Mouse (Mus musculus): ENCODE measurements around the gene Rbfox3.

The Rbfox3 gene

GRCm38 (mm10) chr11:118579622-118580021, 331.8 kb downstream of the Rbfox3 start:
- no peak for DNase-seq

GRCm38 (mm10) chr11:118577271-118577670, 334.1 kb downstream of the Rbfox3 start:
- no peak for DNase-seq

- no peak for DNase-seq
These were observed 334.8 kb downstream of the Rbfox3 start for GRCm38 (mm10) chr11:118576611-118577010.

- DNase-seq: no peak
These were observed 337.0 kb downstream of the Rbfox3 start for GRCm38 (mm10) chr11:118574418-118574817.

- peak; percentile 22 for DNase-seq
These were observed 337.8 kb downstream of the Rbfox3 start for GRCm38 (mm10) chr11:118573569-118573968.

- no peak for DNase-seq
These were observed 338.4 kb downstream of the Rbfox3 start for GRCm38 (mm10) chr11:118573000-118573399.

DNA sequence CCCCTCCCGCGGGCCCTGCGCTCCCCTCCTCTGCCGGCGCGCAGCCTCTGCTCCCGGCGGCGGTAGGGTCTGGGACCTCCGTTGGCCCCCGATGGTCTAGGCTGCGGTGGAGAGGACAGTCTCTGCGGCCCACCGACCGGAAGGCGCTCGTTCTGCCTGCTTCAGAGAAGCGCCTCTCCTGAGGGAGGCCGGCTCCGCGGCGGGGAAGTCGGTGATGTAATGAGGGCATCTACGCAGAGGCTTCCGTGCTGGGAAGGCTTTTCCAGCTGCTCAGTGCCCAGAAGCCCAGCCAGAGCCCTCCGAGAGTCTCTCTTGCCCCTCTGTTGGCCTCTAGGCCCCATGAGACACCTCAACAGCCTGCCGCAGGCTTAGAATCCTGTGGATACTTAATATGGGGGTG, 341.2 kb downstream of the Rbfox3 start:
- DNase-seq: no peak

GRCm38 (mm10) chr11:118569571-118570062, 341.8 kb downstream of the Rbfox3 start:
- no peak for DNase-seq

- no peak for DNase-seq
These were observed 347.5 kb downstream of the Rbfox3 start for GRCm38 (mm10) chr11:118563877-118564276.

DNA sequence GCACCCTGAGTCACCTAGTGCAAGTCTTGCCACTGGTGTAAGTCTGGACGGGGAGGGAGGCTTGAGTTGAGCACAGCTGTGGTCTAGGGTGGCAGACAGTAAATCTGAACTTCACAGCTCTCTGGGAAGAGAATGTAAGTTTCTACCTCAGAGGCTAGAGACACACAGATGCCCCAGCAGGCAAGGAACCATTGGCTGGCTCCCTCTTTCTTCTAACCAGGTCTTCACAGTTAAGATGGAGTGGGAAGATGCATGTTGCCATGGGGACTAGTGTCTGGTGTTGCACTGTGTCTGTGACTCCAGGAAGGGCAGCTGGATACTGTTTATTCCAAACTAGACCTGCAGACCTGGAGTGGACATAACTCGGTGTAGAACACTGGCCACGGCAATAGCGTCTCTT, 348.6 kb downstream of the Rbfox3 start:
- DNase-seq: no peak

DNA sequence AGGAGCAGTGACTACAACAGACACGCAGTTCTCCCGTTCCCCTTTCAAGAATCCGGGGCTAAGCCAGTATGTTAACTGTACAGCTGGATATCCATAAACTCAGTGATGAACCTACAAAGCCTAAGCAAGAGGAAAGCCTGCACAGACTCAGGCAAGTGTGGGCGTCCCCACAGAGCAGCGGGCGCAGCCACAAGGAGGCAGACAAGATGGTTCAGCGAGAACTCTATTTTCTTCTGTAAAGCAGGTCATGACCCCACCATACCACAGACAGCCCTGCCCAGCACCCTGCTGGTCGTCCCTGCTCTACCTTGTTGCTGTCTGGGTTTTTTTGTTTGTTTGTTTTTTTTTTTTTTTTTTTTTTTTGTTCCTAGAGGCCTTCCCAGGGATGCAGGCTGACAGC, 353.2 kb downstream of the Rbfox3 start:
- DNase-seq: no peak

DNA sequence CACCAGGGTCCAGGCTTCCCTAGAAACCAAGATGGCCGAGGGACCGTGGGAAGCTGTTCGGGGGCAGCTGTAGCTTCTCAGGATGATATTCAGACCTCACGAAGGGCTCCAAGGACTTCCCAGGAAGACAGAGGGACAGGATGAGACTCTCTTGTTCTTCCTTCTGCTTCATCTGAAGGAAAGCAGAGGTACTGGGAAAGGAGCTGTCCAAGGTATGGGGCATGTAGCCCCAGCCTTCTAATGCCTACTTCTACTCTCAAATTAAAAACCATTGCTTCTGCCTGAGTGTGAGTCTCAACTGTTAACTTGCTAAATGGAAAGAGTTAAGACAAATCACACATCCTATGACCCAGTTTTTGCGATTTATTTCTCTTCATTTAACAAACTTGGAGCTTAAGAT, 355.8 kb downstream of the Rbfox3 start:
- no peak for DNase-seq

- DNase-seq: no peak
These were observed 356.9 kb downstream of the Rbfox3 start for GRCm38 (mm10) chr11:118554542-118554941.

DNA sequence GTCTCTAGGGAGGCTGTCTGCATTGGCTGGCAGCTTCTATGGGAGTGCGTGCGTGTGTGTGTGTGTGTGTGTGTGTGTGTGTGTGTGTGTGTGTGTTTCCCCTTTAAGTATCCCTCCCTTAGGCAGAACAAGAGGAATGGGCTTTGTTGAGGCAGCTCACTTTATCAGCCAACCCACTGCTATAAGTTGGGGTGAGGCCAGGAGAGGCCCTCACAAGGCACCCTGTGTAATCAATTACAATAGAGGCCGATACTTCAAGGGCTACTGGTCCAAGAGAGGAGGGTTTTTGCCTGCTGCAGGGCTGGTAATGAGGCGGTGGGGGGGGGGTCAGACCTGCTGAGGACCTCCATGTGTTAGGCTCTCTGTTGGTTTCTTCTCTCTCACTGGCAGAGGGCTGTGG, 357.5 kb downstream of the Rbfox3 start:
- DNase-seq: no peak

GRCm38 (mm10) chr11:118553001-118553400, 358.4 kb downstream of the Rbfox3 start:
- no peak for DNase-seq

DNA sequence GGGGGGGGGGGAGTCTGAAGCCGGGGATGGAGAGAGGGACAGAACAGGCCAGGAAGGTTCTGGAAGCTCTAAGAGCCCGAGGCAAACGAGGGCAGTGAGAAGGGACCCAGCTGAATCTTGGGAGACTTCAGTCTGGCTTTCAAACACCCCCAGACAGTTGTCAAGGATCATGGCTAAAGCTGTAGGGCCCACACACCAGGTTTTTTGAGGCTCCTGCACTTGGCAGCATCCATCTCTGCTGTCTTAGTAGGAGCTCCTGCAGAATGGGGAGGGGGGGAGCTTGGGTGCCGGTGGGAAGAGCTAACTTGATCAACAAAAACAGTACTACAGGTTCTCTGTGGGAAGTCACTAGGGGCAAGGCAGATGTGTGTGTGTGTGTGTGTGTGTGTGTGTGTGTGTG, 358.9 kb downstream of the Rbfox3 start:
- DNase-seq: no peak

DNA sequence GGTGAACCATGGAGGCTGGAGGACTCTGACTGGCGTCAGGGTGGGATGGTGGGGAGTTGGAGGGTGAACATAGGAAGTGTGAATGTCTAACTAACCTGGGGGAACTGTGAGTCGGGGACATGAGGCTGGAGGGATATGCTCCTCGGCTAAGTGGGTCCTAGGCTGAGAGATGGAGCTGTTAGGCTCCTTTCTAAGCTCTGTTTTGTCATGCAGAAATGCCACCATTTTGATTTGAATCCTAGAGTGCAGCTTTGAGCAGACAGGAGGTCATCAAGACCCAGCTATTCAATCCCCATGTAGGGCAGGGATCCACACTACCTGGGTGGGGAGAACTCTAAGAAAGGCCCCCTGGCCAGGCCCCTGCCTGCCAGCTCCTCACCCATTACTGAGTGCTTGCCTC, 359.7 kb downstream of the Rbfox3 start:
- DNase-seq: no peak

GRCm38 (mm10) chr11:118550773-118551520, 360.4 kb downstream of the Rbfox3 start:
- no peak for DNase-seq

- no peak for DNase-seq
These were observed 363.2 kb downstream of the Rbfox3 start for GRCm38 (mm10) chr11:118548242-118548641.

- no peak for DNase-seq
These were observed 365.1 kb downstream of the Rbfox3 start for GRCm38 (mm10) chr11:118546269-118546668.

GRCm38 (mm10) chr11:118545690-118546089, 365.7 kb downstream of the Rbfox3 start:
- DNase-seq: no peak

DNA sequence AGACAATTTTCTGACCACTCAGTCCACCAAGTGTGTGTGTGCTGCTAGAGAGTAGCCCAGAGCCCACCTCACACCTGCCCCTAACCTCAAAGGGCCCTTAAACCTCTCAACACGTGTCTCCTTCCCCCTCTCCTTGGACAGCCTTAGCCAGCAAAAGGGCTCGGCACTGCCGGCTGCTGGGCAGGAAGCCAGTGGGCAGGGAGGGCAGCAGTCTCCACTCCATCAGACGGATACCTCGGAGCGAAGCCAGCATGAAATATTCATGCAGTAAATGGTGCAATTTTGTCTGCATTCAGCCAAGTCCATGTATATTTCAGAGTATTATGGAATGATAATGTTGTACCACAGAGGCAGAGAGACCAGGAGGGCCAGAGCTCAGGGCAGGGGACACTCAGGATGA, 366.8 kb downstream of the Rbfox3 start:
- DNase-seq: no peak

- no peak for DNase-seq
These were observed 368.5 kb downstream of the Rbfox3 start for GRCm38 (mm10) chr11:118542906-118543305.

- DNase-seq: peak; percentile 56
These were observed 370.9 kb downstream of the Rbfox3 start for GRCm38 (mm10) chr11:118540411-118541026.

GRCm38 (mm10) chr11:118538008-118538407, 373.4 kb downstream of the Rbfox3 start:
- DNase-seq: no peak
